Mouse (Mus musculus) heart, adult 11 months (tissue): ENCODE results near the gene Dctn2.

Source experiments
- DNase-seq: peaks from one replicate; pipeline ENCODE4 v3.0.0; 2022

Gene Dctn2

DNA sequence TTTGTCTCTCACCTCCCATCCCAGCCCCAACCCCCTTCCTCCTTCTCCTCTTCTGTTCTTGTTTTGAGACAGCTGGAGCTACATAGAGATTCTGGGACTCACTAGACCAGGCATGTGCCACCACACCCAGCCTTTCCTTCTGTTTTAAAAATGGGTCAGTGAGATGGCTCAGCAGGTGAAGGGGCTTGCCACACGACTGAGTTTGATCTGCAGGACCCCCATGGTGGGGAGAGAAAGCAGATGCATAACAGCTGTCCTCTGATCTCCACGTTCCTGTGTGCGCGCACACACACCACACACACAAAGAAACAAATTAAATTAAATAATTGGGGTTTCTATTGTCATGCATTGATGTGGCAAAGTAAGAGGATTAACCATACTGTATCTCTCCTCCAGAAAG lies 1.2 kb upstream of the Dctn2 start:
- DNase-seq: no peak

DNA sequence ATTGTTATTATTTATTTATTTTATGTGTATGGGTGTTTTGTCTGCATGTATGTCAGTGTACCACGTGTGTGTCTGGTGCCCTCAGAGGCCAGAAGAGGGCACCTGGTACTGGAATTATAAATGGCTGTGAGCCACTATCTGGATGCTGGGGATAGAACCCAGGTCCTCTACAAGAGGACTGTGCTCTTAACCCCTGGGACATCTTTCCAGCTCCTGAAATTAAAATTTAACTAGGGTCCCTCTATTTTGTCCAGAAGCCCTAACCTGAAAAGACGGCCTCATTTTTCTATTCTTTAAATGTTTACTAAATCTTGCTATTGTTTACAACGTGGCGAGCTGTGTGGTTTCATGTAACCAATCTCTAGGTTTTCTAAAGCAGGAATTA lies 449 bp upstream of the Dctn2 start:
- no peak for DNase-seq

DNA sequence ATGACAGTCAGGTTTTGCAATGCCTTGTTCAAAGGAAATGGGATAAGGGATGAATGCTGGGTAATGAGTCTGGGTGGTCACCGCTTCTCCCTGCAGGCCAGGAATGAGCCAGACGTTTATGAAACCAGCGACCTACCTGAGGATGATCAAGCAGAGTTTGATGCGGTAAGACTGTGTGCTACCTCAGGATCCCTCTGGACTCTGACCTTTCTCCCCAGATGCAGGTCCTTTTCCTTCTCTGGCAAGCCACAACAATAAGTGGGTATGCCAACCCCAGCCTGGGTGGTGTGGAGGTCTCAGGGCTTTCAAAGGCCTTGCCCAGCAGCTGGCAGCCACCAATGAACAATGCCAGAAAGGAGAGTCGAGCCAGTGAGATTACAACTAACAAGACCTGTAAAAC lies 1.1 kb downstream of the Dctn2 start:
- DNase-seq: no peak

DNA sequence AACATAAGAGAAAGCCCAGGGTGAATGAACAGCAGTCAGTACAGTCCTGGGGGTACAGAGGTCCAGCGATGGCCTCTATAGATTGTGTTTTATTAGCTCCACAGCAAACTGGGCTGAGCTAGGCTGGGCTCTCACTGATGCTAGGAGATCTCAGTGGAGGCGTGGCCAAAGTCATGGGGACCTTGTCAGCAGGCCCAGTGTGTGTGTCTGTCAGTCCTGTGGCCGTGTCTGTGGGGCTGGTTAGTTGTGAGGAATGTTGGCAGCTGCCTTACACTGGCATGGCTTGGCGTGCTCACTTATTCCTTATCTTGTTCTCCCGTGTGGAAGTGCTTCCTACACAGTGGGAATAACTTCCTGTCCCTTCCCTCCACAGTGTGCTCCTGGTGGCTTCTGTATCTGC lies 2.2 kb downstream of the Dctn2 start:
- DNase-seq: peak; percentile 97

DNA sequence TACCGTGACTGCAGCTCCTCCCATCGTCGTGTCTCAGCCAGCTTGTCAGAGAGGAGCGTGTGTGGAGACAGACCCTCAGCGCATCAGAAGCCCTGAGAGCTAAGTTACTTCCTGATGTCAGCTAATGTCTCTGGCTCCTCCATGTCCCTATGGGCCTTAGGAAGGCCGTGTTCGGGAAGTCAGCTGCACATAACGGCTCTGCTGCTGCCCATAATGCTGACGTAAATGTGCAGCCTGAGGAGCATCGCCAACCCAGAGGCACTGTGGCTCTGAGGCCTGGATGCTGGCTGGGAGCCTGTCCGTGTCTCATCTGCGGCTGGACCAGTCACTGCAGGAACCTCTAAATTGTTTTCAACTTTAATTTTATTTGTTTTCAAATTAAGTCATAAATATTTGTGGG lies 2.9 kb downstream of the Dctn2 start:
- peak; percentile 93 for DNase-seq

DNA sequence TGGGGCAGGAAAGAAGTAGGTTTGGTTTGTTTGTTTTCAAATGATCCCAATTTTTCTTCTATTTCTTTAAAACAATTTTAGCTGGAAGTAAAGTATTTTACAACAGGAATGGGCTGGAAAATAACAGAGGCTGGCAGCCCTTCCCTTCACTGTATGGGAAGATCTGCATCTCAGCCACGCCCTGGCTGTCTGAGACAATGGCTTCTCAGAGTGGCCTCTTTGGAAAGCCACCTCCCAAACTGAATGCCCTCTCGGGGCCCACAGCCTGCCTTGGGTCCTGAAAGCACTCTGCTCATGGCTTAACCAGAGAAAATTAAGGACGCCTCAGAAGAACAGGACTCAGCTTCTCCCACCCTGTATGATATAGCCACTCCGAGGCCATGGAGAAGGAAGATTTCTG lies 3.7 kb downstream of the Dctn2 start:
- DNase-seq: no peak

DNA sequence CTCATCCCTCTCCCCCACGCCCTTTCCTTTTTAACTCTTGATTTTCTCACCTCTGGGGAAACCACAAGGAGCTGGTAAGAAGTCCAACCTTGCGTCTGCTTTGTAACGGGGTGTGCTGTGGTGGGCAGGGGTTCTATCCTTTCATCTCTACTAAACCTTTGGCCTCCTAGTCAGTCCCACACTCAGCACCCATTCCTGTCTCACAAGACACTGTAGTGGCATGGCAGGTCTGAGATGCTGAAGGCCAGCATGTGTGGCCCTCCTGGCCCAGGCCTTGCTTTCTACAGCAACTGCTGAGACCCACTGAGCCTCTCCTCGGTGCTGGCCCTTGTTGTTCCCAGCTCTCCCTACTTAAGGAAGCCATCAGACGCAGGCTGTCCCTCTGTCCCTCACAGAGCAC lies 6.2 kb downstream of the Dctn2 start:
- no peak for DNase-seq

DNA sequence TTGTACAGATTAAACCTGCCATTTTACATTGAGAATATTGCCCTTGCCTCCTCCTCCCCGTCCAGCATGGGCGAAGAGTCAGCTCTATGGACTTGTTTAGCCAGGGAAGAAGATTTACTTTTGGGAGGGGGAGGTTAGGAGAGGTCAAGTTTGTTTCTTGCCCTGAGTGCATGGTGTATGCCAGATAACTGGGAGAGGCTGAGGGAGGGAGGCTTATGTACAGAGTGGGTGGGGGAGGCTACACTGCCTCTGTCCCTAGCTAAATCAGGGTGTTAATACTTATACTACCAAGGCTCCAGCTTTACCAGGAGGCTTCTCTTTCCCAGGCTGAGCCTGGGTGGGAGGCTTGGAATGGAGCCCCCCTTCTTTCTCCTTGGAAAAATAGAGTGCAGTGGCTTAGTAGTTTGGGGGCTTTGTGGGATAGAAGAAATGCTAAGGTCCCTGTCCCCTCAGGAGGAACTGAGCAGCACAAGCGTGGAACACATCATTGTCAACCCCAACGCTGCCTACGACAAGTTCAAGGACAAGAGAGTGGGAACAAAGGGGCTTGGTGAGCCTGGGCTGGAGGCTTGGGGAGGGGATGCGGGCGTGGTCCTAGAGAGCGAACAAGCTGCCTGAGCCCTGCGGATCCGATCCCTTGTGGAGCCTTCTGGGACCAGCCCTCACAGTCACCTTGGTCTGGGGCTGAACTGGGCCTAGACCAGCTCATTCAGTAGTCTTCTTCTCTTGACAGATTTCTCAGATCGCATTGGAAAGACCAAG lies 8.3 kb downstream of the Dctn2 start:
- peak; percentile 82 for DNase-seq

DNA sequence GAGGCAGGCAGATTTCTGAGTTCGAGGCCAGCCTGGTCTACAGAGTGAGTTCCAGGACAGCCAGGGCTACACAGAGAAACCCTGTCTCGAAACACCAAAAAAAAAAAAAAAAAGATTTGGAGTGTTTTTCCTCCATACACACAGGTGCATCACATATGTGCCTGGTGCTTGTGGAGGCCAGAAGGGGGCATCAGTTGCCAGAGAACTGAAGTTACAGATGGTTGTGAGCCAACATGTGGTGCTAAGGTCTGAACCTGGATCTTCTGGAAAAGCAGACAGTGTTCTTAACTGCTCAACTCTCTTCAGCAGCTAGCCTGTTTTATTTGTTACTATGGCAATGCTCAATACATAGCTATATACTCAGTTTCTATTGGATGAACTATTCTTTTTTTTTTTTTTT lies 13.6 kb downstream of the Dctn2 start:
- DNase-seq: no peak

DNA sequence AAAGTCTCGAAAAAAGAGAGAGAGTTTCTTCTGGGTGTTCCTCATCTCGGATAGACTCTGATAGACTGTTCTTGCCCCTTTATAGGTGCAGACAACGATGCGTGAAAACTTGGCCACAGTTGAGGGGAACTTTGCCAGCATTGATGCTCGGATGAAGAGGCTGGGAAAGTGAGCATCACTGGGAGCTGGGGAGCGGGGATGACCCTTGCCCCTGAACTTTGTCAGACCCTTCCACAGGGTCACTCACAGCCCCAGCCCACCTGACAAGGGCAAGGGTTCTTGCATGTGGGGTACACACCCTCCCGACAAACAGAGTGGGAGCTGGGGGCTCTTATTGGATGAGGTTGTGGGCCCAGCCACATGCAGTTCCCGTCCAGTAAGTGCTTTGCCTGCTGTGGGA lies 15.1 kb downstream of the Dctn2 start:
- DNase-seq: no peak

DNA sequence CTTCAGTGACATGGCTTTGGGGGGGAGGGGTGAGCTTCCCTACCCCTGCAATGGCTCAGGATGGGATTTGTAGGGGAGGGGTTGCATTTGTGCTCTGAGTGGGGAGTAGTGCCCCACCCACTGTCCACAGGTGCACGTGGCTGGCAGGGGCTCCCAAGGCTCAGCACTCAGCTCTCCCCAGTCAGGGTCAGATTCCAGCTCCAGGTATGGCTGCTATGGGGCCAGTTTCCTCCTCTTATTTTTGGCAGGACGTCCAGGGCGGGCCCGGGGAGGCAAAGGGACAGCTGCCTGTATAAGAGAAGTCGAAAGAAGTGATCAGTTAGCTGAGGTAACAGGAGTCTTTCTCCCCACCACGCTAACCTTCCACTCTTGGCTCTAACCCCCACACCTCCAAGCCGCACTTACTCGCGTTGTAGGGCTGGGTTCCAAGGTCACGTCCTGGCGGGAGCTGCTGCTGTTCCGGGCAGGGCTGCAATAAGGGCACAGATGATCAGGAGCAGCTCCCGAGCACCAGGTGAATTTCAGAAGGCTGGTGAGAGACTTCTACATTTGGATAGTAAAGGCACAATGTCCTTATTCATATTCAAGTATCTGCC lies 16.6 kb downstream of the Dctn2 start:
- peak; percentile 94 for DNase-seq

DNA sequence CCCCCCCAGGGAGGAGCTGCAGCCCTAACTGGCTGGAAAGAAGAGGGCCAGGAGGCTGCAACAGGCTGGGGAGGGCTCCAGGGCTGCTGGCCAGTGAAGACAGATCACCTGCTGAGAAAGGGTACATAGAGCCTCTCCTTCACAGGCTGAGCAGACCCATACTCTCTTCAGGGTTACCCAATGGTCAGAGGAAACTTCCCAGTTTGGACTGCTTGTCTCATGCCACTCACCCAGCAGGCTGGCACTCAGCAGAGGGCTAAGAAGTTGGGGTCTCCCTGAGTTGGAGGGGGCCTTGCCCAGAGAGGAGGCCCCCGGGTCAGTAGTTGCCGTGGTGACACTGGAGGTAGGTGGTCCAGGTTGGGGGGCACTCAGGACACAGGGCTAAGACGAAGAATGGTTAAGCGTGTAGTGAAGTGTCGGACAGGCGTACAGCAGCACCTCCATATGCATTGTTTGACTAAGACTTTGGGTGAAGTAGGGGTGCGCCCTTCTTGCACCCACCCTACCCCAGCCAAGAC lies 18.0 kb downstream of the Dctn2 start:
- DNase-seq: peak; percentile 93

DNA sequence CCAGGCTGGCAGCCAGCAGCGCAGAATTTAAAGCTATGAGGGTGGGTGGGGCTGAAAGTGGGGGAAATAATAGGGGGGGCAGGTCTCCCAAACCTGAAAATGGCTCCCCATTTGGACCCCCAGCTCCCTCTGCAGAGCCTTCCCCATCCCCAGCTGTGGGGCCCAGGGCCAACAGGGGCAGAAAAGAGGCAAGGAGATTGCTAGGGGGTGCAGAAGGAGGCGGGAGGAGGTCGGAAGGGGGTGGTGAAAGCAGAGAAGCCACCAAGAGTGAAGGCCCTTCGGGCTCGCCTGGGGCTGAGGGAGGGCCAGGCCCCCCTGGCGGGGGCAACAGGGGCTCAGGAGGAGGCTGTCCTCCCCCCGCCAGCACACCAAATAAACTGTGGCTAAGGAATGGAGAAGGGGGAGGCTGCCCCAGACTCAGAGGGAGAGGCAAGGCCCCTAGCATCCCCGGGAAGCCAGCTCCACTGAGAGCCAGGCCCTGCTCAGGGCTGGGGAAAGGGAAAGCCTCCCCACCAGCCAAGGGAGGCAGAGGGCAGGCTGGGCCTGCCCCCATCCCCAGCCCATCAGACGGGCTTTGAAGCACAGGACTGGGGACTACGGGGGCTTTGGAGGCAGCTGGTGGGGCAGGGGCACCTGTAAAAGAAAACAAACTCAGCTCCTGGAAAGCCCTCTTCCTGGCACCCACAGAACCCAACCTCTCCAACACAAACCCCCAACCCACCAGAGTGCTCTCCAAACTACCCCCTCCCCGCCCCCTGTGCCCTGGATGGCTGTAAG lies 18.7 kb downstream of the Dctn2 start:
- DNase-seq: peak; percentile 92

DNA sequence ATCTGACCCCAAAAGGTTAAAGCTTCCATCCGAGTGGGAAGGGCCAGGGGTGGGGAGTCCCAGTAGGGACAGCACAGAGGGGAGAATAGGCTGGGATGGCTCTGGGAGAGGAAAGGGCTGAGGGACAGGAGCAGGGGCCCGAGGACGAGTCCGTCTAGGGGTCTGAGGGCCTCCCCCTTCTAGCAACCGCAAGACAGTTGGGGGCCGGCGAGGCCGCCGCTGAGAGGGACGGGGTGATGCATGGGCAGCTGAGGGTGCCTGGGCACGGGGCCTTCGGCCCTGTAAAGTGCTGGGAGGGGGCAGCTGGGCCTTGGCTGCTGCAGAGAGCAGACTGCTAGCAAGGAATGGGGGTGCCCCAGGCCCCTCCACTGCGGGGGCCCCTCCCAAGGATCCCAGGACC lies 19.5 kb downstream of the Dctn2 start:
- peak; percentile 95 for DNase-seq

DNA sequence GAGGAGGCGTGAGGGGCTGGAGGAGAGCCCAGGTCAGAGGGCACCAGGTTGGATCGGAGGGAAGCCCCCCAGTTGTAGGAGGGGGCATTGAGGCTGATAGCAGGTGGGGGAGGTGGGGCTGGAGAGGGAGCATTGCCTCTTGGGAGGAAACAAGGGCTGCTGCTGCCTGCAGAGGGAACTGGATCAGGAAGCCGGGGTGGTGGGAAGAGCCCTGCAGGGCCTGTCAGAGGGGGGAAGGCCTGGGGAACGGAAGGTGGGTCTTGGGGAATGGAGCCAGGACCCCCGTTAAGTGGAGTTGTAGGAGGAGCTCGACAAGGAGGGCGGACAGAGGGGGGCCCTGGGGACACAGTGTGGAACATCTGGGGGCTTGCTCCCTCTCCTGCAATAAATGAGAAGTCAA lies 20.0 kb downstream of the Dctn2 start:
- DNase-seq: peak; percentile 95

DNA sequence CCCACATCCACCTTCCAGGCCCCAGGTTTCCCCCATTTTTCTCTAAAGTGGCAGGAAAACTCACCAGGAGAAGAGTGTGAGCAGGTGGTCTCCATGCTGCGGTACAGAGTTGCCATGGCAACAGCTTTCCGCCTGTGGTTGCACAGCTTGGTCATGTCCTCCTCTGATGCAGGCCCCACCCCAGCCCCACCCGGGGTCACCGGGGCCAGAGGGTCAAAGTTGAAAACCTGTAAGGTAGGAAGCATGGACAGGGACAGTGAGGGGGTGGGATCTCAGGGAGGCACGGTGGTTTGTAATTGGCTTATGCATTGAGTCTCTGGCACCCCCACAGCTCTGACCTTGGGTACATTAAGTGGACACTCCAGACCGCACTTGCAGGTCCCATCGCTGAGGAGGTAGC lies 20.6 kb downstream of the Dctn2 start:
- DNase-seq: peak; percentile 95

DNA sequence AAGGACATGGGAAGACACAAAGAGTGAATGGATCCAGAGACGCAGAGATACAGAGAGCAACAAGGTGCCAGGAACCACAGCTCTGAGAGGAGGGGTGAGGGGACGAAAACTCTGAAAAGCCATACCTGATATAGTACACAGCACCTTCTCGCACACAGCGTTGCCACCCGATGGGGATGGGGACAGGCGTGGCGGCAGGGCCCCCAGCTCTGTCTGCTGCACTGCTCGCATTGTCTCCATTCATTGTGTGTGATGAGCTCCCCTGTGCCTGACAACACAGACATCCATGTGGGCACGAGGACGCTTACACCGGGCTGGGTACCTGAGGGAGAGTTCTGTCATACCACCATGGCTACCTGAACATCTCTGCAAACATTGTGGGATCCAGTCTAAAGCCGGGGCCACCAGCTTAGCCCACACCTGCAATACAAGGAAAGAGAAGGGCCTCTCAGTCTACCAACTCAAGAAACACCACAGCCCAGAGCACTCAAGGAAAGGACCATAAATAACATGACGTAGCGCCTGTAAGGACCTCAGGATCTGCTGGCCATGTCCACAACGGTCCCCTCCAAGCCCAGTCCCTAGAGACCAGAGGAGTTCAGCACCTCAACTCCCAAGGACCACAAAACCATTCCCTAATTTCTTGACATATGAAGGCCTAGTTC lies 21.2 kb downstream of the Dctn2 start:
- peak; percentile 93 for DNase-seq

DNA sequence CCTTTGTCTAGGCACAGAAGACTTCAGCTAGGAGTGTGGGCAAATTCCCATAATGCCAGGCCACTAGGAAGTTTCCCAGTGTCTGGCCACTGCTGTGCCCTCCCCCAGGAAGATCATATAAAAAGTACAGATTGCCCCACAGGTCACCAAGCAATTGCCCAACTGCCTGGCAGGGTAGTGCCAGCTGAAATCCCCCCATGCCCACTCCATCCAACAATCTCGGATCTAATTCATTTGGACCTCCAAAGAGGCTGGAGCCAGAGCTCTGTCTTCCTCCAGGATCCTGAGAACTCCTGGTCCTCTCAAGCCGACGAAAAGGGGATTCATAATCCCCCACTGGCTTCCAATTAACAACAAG lies 21.7 kb downstream of the Dctn2 start:
- no peak for DNase-seq

DNA sequence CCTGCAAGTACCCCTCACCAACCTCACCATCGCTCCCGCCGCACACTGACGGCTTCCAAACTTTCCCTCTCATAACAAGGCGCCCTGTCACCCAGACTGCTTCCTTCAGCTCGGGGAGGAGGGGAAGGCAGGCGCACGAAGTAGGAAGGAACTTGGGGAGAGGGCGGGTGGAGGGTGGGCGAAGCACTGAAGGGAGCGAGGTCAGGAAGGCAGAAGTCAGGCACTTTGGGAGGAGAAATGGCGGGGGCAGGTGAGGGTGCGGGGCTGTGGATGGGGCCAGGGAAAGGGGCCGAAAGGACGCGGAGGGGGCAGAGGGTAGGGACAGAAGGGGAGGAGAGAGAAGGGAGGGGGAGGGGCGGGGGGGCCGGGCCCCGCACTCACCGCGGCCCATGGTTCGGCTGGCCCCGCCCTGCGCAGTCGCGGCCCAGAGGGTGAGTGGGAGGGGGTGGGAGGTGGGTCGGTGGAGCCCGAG lies 22.2 kb downstream of the Dctn2 start:
- no peak for DNase-seq

DNA sequence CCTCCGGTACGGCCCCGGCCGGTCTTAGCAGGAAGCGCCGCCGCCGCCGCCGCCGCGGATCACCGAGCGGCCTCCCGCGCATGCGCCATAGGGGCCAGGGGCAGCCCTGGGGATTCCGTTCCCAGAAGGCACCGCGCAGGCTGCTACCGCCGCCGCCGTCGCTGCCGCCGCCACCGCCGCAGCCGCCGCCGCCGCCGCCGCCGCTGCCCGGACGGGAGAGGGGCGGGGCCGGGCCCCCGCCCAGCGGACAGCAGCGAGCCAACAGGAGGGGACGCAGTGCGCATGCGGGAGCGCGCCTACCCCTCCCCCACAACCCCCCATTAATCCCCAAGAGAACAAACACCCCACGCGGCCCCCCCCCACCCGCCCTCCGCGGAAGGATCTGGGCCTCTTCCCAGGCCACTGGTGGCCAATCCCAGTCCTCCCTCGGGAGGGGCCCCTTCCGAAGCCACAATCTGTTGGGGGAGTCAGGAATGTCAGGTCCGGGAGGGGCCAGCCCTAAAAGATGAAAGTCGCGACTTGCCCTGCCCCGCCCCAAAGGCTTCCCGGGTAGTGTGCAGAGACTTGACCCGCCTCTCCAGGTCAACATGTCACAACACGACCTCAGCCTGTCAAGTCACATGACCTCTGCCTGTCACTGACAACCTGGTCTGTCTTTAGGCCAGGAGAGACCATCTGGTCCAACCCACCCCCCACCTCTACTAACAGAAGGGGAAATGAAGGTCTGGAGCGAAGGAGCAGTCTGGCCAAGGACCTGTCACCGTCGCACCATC lies 22.8 kb downstream of the Dctn2 start, which contains the start of gene Mbd6:
TSS of gene Mbd6 (minus strand) at position 219 of the 773 bp plus-strand sequence.
- DNase-seq: peak; percentile 100

DNA sequence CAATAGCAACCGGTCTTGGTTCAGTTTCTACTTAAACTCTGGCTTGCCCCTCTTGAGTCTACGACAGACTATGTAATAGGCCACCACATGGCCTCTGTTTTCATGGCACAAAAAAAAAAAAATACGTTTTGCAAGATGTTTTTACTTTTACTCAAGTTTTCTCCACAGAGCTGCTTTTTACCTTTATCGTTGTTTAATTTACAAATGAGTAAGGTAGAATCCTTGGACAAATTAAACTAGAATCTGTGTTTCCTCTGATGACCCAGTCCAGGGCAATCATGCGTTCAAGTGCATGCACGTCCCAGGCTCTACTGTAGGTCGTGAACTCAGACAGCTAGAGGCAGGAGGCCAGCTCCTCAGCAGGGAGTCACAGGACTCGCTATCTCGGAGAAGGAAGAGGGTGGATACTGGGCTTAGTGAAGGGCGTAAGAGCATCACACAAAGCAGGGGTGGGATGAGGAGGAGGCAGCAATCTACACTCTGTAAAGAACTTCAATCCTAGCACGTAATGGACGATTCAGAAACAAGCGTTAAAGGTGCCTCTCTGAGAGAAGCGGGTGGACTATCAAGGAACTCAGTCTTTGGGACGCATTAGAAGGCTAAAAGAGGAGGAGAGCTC lies 23.5 kb downstream of the Dctn2 start:
- DNase-seq: peak; percentile 99
